Mouse (Mus musculus): Measurements from ENCODE around the gene Ptbp1. TPM values are rescaled to one million over a fixed set of nuclear protein-coding genes. Genes with fewer than 3 reads are reported as not detected.
A peak's percentile ranks its signal among the peaks of the same experiment; 100 is the strongest.

Gene Ptbp1
- polyA plus RNA-seq, 1 experiment, result 188 TPM

DNA sequence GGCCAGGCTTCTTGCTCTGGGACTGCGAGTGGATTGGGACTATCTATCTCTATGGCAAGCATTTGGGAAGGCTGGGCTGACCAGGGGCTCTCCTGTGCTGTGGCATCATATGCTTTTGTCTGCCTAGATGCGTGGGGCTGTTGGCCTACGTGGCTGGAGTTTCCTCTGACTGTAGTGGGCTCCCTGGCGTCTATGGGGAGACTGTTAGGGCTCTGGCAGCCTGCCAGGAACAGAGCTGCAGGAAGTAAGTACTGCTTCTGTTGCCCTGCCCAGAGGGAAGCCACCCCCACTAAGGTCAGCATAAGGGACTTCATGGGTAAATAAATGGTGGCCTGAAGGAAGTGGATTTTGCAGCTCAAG lies 3.2 kb downstream of the Ptbp1 start:
- 2% methylated on average over 4 of the region's 4 CpGs for WGBS
- TF ChIP-seq POLR2A (IDR thresholded peaks at IDR 0.05; ENCODE audit: borderline replicate concordance, control insufficient read depth, low read depth, low read length) (no peak), CTCF (IDR thresholded peaks at IDR 0.05; ENCODE audit: control insufficient read depth, insufficient read depth, low read length) (no peak)
- H3K27ac ChIP-seq (ENCODE audit: control insufficient read depth, insufficient read depth, low read depth, low read length, poor library complexity), result peak overlapping the region; percentile 1; the same call in 1 of the 2 replicates
- H3K4me3 ChIP-seq (replicated peaks; ENCODE audit: control insufficient read depth, low read depth, low read length), result peak overlapping the region; percentile 56
- H3K4me1 ChIP-seq (ENCODE audit: control insufficient read depth, insufficient read depth, low read length), result peaks cover 8% of the 10 kb centered on the region

GRCm38 (mm10) chr10:79857894-79858293 lies 3.7 kb downstream of the Ptbp1 start:
- TF ChIP-seq POLR2A (IDR thresholded peaks at IDR 0.05; ENCODE audit: borderline replicate concordance, control insufficient read depth, low read depth, low read length) (no peak), CTCF (IDR thresholded peaks at IDR 0.05; ENCODE audit: control insufficient read depth, insufficient read depth, low read length) (no peak)
- Histone ChIP-seq H3K27ac (ENCODE audit: control insufficient read depth, insufficient read depth, low read depth, low read length, poor library complexity) (no peak overlapping the region), H3K4me3 (replicated peaks; ENCODE audit: control insufficient read depth, low read depth, low read length) (no peak overlapping the region), H3K4me1 (ENCODE audit: control insufficient read depth, insufficient read depth, low read length) (peaks cover 8% of the 10 kb centered on the region)
- 83% methylated on average over 2 of the region's 2 CpGs for WGBS

DNA sequence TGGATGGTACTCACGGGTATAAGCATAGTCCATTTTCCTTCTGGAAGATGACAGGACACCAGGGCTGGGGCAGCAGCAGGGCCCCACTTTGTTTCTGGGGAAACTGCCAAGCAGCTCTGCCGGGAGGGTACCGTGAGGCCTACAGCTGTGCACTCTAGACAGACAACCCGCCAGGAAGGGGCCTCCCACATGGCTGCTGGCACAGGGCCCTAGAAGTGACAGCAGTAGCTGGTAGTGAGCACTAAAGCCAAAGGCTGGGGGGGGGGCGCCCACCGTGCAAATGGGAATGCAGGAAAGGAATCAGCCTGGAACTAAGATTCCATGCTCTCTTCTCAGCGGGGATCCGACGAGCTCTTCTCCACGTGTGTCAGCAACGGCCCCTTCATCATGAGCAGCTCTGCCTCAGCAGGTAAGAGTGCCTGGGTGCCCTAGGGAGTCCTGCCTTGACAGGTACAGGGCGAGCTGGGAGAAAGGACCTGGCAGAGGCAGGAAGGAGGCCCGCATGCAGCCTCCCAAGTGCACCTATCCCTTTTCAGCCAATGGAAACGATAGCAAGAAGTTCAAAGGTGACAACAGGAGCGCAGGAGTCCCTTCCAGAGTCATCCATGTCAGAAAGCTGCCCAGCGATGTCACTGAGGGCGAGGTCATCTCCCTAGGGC lies 4.3 kb downstream of the Ptbp1 start:
- no peak for TF ChIP-seq CTCF (IDR thresholded peaks at IDR 0.05; ENCODE audit: control insufficient read depth, insufficient read depth, low read length)
- no peak for TF ChIP-seq POLR2A (IDR thresholded peaks at IDR 0.05; ENCODE audit: borderline replicate concordance, control insufficient read depth, low read depth, low read length)
- H3K27ac ChIP-seq (ENCODE audit: control insufficient read depth, insufficient read depth, low read depth, low read length, poor library complexity), result no peak overlapping the region
- peaks cover 8% of the 10 kb centered on the region for H3K4me1 ChIP-seq (ENCODE audit: control insufficient read depth, insufficient read depth, low read length)
- no peak overlapping the region for H3K4me3 ChIP-seq (replicated peaks; ENCODE audit: control insufficient read depth, low read depth, low read length)
- 47% methylated on average over 17 of the region's 17 CpGs for WGBS

GRCm38 (mm10) chr10:79859116-79859515 lies 4.9 kb downstream of the Ptbp1 start:
- H3K27ac ChIP-seq (ENCODE audit: control insufficient read depth, insufficient read depth, low read depth, low read length, poor library complexity), result no peak overlapping the region
- 69% methylated on average over 11 of the region's 11 CpGs for WGBS
- H3K4me3 ChIP-seq (replicated peaks; ENCODE audit: control insufficient read depth, low read depth, low read length), result no peak overlapping the region
- H3K4me1 ChIP-seq (ENCODE audit: control insufficient read depth, insufficient read depth, low read length), result peaks cover 8% of the 10 kb centered on the region
- TF ChIP-seq CTCF (IDR thresholded peaks at IDR 0.05; ENCODE audit: control insufficient read depth, insufficient read depth, low read length) (no peak), POLR2A (IDR thresholded peaks at IDR 0.05; ENCODE audit: borderline replicate concordance, control insufficient read depth, low read depth, low read length) (no peak)

GRCm38 (mm10) chr10:79860079-79860911 lies 6.1 kb downstream of the Ptbp1 start:
- Histone ChIP-seq H3K27ac (ENCODE audit: control insufficient read depth, insufficient read depth, low read depth, low read length, poor library complexity) (no peak overlapping the region), H3K4me3 (replicated peaks; ENCODE audit: control insufficient read depth, low read depth, low read length) (no peak overlapping the region), H3K4me1 (ENCODE audit: control insufficient read depth, insufficient read depth, low read length) (peaks cover 8% of the 10 kb centered on the region)
- no peak for TF ChIP-seq CTCF (IDR thresholded peaks at IDR 0.05; ENCODE audit: control insufficient read depth, insufficient read depth, low read length)
- no peak for TF ChIP-seq POLR2A (IDR thresholded peaks at IDR 0.05; ENCODE audit: borderline replicate concordance, control insufficient read depth, low read depth, low read length)
- 92% methylated on average over 26 of the region's 26 CpGs for WGBS

DNA sequence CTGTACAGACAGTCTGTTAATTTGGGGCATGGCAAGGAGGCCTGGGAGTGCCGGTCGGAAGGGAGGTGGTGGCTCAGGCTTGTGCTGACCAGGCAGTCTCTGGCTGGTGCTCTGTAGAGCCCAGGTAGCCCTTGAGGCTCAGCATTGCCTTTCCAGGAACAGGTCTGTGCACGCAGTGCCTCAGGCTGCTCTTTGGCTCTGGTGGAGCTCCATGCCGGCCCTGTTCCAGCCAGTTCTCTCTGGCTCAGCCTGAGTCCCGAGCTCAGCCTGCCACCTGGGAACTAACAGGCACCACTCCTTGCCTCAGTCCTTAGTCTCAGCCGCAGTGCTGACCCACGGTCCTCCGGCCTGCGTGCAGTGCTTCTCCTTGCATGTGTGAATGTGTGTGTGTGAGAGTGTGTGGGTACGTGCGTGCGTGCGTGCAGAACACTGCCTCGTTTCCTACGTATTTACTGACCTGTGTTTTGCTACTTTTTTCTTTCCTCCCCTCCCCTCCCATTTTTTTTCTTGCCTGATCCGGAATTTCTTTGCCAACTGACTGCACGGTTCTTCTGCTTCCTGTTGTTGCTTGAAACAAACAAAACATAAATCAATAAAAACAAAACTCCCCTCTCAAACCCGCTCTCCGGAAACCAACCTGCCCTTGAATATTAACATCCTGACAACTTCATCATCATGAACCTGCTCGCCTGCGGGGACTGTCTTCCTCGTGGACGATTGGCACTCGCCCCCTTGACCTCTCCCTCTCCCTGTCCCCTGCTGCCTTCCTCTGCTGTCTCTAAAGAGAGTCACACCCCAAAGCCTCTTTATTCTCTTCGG lies 7.2 kb downstream of the Ptbp1 start:
- TF ChIP-seq POLR2A (IDR thresholded peaks at IDR 0.05; ENCODE audit: borderline replicate concordance, control insufficient read depth, low read depth, low read length) (0 out of 2 replicates have a peak, but pooled peaks have one; percentile 19), CTCF (IDR thresholded peaks at IDR 0.05; ENCODE audit: control insufficient read depth, insufficient read depth, low read length) (no peak)
- H3K4me3 ChIP-seq (replicated peaks; ENCODE audit: control insufficient read depth, low read depth, low read length), result no peak overlapping the region
- H3K27ac ChIP-seq (ENCODE audit: control insufficient read depth, insufficient read depth, low read depth, low read length, poor library complexity), result no peak overlapping the region
- 83% methylated on average over 25 of the region's 25 CpGs for WGBS
- H3K4me1 ChIP-seq (ENCODE audit: control insufficient read depth, insufficient read depth, low read length), result peaks cover 8% of the 10 kb centered on the region

GRCm38 (mm10) chr10:79862049-79862788 lies 8.0 kb downstream of the Ptbp1 start:
- TF ChIP-seq POLR2A (IDR thresholded peaks at IDR 0.05; ENCODE audit: borderline replicate concordance, control insufficient read depth, low read depth, low read length) (no peak), CTCF (IDR thresholded peaks at IDR 0.05; ENCODE audit: control insufficient read depth, insufficient read depth, low read length) (no peak)
- Histone ChIP-seq H3K4me3 (replicated peaks; ENCODE audit: control insufficient read depth, low read depth, low read length) (no peak overlapping the region), H3K4me1 (ENCODE audit: control insufficient read depth, insufficient read depth, low read length) (peaks cover 4% of the 10 kb centered on the region), H3K27ac (ENCODE audit: control insufficient read depth, insufficient read depth, low read depth, low read length, poor library complexity) (no peak overlapping the region)
- WGBS, result 88% methylated on average over 23 of the region's 23 CpGs
